11 mouse cellular contexts compared by ENCODE assay signal in genomic region chr2:179729002-179729401, GRCm38 (mm10).
A peak's percentile ranks its signal among the peaks of the same experiment; 100 is the strongest.
DNase-seq lines count a peak whose midpoint lies in the region; ATAC-seq and TF ChIP-seq lines count a peak whose summit lies in the region.
"Had no signal": no experiment of that assay in that cellular context is flagged by ENCODE, and none has a peak within 500 bp of the region (broad histone marks: within the 10 kb centered on the region; RNA-seq: fewer than 3 reads in every experiment).

No protein-coding gene starts in this region.

- TF ChIP-seq CTCF in gastrocnemius, adult 2 months (IDR thresholded peaks at IDR 0.05) = peak; percentile 62
- TF ChIP-seq CTCF in lung, postnatal 0 days (IDR thresholded peaks at IDR 0.05) = peak; percentile 58

- no peak overlapping the region for H3K4me2 ChIP-seq in lung, postnatal 0 days (replicated peaks; ENCODE audit: low read depth, low read length)
- H3K4me2 ChIP-seq: embryonic facial prominence, embryonic 13.5 days; limb, embryonic 13.5 days; neural tube, embryonic 12.5 days had no signal

- H3K9me3 ChIP-seq in lung, postnatal 0 days (ENCODE audit: low read length) = no peaks in the 10 kb centered on the region
- H3K9me3 ChIP-seq: embryonic facial prominence, embryonic 13.5 days; limb, embryonic 13.5 days; neural tube, embryonic 12.5 days had no signal

- H3K4me3 ChIP-seq in gastrocnemius, adult 2 months = no peak overlapping the region
- H3K4me3 ChIP-seq in lung, postnatal 0 days (ENCODE audit: low read depth, low read length) = no peak overlapping the region
- H3K4me3 ChIP-seq: embryonic facial prominence, embryonic 13.5 days; limb, embryonic 13.5 days; neural tube, embryonic 12.5 days had no signal

- H3K27ac ChIP-seq in gastrocnemius, adult 2 months = no peak overlapping the region
- H3K27ac ChIP-seq in lung, postnatal 0 days (ENCODE audit: low read length) = no peak overlapping the region
- H3K27ac ChIP-seq: embryonic facial prominence, embryonic 13.5 days; limb, embryonic 13.5 days; neural tube, embryonic 12.5 days had no signal

- no peaks in the 10 kb centered on the region for H3K27me3 ChIP-seq in lung, postnatal 0 days (replicated peaks; ENCODE audit: insufficient read depth, low read length)
- H3K27me3 ChIP-seq: neural tube, embryonic 12.5 days had no signal

- ATAC-seq in lung, postnatal 0 days = no peak

- H3K4me1 ChIP-seq in lung, postnatal 0 days (ENCODE audit: insufficient read depth, low read depth, low read length) = no peaks in the 10 kb centered on the region

- no peaks in the 10 kb centered on the region for H3K36me3 ChIP-seq in lung, postnatal 0 days (ENCODE audit: insufficient read depth, low read length)
- H3K36me3 ChIP-seq: embryonic facial prominence, embryonic 13.5 days; limb, embryonic 13.5 days; neural tube, embryonic 12.5 days had no signal

- 48% methylated on average over 8 of the region's 8 CpGs for WGBS in lung, postnatal 0 days

- TF ChIP-seq EP300 in lung, postnatal 0 days (IDR thresholded peaks at IDR 0.05) = no peak

- no peak for DNase-seq in gastrocnemius, adult 2 months
- DNase-seq in gastrocnemius, adult 8-10 months (ENCODE audit: low spot score in 2 of 2) = no peak
- DNase-seq in lung, postnatal 0 days (ENCODE audit: low spot score) = peak; percentile 7
- no peak for DNase-seq in lung, postnatal 25 days (ENCODE audit: low spot score)
- peak; percentile 45 for DNase-seq in cerebellum, adult 9-10 months
- peak; percentile 48 for DNase-seq in retina, postnatal 1 day
- no peak for DNase-seq in urinary bladder, adult 2 months (ENCODE audit: low spot score)
- DNase-seq in gastrocnemius, postnatal 25 days = no peak

- H3K9ac ChIP-seq in lung, postnatal 0 days (replicated peaks; ENCODE audit: low read depth) = no peak overlapping the region
- H3K9ac ChIP-seq: embryonic facial prominence, embryonic 13.5 days; limb, embryonic 13.5 days; neural tube, embryonic 12.5 days had no signal

- intact Hi-C loops in gastrocnemius, adult 2 months (cut with DNase I) = loop anchor here (5.0 kb wide), 1 partner anchor 47 kb away; no protein-coding TSS in a partner anchor

Comparison
In these comparisons a context has a peak if more than half of its experiments do, and no peak if none do; other contexts are left out.
1. DNase-seq: peak in lung, postnatal 0 days (single experiment), cerebellum, adult 9-10 months (single experiment) and retina, postnatal 1 day (single experiment); none in gastrocnemius, adult 2 months (single experiment), gastrocnemius, adult 8-10 months (0 of 2), lung, postnatal 25 days (single experiment), urinary bladder, adult 2 months (single experiment) and gastrocnemius, postnatal 25 days (single experiment).